Mouse (Mus musculus): ENCODE results near the gene Il4ra.

Gene Il4ra

DNA sequence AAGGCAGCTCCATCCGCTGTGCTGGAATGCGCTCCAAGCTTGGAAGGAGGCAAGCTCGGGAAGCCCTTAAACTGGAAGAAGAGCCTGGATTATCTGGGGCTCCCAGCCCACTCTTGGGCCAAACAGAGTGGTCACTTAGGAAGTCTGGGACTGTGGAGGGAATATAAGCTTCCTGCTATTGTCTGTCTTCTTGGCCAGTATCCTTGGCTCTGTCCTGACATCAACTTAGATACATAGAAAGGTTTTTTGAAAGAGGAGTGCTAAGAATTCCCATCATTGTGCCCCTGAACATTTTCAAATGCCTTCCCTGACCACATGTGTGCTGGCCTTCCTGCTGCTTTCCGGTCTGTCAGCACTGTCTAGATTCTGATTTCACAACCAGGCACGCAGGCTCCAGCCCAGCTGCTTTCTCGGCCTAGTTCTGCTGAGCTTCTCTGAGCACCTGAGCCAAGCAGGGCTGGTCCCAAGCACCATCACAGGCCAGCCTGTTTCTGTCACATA is 989 bp upstream of the Il4ra start:
- no peak for DNase-seq

DNA sequence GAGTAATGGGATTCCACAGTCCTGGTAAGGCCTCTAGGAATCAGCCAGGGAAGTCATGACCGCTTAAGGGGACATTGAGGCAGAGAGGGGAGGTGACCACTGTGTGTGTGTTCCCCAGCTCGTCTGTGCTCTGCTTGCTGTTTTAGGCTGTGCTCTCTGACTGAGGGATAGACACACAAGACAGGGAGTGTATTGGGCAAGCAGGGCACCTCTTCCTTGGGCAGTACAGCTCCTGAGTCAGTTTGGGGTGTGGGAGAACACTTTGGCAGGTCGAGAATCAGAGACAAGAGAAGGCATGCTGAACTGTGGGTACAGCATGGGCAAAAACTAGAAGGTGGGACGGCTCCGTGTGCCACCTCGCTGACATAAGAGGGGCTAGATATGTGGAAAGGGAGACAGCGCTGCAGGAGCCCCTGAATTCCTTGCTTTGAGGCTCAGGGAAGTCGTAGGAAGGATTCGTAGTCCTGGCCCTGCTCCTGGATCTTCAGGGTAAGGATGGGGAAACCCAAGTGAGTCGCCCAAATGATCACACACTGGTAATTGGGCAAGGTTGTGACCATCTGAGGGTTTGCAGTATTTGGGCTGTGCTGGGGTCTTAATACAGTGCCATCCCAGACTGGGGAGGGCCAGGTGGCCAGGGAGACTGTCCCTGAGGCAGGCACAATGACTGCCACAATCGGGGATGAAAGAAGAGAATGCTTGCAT is 1.1 kb downstream of the Il4ra start:
- DNase-seq = no peak

DNA sequence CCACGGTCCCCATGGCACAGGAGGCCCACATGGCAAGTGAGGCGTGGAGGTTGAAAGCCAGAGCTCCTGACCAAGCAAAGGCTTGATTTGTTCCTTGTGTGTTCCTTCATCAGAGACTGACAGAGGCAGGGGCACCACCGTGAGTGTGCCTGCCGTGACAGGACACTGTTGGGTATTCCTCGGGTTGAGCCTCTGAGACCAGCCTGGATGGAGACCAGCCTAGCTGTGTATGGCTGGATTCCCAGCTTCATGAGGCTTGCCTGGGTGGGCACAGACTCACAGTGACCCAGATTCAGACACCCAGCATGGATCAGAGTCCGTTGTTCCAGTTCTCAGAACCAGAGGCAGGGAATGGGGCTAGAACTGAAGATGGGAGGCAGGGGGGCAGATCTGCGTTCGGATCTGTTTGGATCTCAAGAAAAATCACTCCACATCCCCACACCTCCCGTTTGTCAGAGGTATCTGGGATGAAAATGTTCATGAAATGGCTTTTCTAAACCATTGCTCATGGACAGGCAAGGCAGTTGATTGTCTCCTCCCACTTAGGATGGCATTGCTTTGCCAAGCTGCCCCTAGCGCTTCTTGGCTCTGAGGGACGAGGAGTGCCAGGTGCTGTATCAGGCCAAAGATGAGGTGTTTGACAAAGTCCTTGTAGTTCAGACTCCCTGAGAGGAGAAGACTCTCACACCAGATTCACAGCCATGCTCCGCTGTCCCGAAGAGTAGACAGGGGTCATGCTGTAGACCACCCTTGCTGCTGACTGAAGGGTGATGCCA is 1.9 kb downstream of the Il4ra start:
- no peak for DNase-seq

DNA sequence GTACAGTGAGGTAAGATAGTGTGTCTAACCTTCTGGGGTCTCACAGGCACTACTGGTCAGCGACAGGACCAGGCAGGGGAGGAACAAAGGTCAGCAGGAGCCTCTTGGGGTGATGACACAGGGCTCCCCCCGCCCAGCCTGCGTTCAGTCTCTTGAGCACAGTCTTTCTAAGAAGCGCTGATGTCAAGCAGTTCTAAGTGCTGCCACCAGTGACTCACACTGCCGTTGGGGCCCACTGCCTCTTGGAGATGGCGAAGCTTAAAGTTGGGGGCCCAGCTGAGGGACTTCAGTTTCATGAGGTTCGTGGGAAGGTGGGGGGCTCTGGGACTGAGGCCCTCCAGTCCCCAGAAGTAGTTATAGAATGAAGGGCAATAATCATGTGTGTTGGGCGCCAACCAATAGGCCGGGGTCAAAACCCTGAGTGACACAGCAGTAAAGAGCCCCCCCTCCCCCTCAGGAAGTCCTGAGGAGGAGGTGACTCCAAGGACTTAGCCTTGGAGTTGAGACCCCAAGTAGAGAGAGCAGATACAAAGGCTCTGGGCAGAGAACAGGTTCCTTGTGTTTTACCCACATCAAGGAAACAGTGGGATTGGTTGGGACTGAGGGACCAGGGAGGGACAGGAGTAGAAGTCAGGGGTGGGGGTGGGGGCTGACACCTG is 2.7 kb downstream of the Il4ra start:
- DNase-seq = no peak

DNA sequence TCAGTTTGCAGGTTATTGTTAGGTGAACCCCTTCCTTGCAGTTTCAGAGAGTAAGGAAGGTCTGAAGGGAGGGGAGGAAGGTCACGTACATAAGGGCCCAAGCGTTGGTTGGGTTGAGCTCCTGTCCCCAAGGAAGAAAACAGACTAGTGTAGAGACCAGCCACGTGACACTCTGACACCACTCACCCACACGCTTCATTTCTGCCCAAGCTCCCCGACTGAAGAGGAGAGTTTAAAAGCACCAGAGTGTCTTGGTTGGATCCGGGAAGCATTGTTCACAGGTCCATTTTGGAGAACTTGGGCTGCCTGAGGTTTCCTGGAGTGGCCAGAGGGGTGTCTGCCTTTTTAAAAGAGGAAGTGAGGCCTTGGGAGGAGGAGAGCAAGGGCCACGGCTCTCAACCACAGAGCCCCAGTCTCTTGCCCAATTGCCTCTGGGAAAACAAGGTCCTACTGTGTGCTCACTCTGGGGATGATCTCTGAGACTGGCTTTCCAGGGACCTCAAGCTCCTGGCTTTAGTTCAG is 3.5 kb downstream of the Il4ra start:
- DNase-seq = no peak

DNA sequence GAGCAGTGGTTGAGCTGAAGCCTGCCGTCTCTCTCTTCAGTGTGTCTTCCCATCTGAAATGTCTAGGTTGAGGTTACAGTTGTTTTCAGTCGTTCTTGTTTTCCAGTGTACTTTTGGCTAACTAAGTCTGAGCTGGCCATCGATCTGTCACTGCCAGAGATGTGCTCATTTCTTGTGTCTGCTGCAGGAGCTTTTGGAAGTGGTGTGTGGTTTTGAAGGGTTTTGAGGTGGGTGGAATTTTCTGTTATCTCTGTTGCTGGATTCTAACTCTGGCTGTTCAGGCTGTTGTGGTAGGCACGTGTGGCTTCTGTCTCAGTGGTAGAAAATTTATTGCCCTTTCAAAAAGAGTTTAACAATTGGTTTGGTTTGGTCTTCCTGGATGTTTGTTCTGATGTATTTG is 4.2 kb downstream of the Il4ra start:
- DNase-seq = no peak

DNA sequence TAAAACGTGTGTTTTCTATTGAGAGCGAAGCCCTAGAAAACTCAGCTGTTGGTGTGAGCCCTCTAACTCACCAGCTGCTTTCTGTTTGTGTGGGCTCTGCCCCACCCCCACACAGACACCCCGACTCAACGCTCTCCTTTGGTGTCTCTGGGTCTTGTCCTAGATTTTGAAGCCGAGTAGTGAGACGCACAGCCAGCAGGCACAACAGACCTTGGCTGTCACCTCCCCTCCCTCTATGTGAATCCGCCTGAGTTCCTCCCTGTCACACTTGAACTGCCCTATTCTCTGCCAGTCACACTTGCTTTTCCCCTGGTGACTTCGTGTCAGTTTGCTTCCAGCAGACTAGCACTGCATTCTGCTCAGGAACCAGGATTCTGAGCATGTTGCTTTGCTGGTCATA is 4.9 kb downstream of the Il4ra start:
- DNase-seq = no peak

DNA sequence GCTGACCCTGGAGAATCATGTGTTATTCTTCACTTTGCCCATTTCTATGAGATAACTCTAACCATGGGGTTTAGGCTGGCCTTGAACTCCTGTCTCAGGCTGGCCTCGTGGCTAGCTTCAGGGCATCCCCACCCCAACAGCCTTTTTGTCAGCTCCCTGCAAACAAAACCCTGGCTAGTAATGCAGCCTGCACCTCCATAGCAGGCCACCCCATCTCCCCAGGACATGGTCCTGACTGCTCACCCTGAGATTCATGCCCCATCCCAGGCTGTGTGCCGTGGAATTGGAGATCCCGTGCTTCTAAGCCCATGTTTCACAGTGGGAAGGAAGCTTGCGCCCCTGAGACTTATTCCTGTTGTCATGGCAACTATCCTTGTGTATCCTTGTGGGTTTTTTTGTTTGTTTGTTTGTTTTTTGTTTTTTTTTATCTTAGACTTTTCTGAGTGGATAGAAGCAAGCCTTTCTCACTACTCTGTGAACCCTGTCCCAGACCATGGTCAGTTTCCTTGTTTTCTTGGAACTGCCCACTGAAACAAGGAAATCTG is 6.6 kb downstream of the Il4ra start:
- DNase-seq = no peak

DNA sequence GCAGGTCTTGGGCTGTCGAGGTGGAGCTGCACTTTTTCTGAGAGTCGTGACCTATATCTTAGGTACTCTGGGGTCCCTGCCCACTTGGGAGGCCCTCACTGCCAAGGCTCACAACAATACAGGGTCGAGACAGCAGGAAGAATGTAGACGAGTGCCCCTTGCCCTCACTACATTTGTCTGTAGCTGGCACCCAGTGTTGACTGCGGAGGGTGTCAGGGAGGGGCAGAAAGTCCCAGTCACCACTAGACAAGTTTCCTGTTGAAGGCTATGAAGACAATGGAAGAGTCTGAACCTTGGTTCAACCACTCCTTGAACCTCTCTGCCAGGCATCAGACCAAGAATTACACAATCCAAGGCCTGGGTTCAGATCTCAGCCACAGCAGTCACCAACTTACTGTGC is 7.1 kb downstream of the Il4ra start:
- DNase-seq = no peak

DNA sequence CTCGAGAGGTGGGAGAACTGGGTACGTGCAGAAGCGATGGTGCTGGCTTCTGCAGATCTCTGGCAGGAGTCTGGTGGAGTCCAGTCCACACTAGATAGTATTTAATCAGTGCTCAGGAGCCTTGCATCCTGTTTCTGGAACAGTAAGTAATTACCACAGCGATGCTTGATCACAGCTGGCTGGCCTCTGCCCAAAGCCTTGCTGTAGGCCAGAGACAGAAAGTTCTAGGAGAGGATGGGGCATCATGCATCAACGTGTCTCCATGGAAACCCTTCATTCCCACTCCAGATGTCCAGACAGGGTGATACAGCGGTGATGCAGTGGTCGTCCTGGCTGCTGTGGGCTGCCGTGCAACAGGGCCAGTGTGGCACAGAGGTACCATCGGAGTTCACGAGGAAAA is 7.6 kb downstream of the Il4ra start:
- no peak for DNase-seq

DNA sequence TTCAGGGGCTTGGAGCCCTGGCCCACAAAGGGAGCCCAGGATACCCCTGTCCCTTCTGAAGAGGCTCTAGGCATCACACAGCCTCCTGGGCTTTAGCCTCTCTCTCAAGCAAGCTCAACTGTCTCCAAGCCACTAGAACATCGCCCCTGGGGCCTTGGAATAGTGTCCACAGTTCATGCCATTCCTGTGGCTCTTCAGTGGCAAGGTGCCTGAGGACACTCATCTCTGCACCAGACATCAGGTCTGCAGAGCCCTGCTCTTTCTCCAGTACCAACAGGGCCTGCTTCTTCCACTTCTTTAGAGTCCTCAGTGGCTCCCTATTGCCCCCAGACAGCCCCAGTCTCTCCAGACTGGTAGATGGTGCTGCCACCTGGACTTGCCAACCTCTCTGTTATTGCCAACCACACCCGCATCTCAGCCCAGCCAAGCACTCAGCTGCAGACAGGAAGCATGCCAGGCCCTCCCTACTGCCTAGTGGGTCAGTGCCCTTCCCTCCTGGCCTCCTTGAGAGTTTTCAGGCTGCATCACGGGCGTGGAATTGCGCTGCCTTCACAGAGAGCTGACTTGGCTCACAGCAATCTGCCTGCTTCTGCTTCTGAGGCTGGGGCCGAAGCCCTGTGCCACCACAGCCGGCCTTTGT is 8.3 kb downstream of the Il4ra start:
- no peak for DNase-seq

DNA sequence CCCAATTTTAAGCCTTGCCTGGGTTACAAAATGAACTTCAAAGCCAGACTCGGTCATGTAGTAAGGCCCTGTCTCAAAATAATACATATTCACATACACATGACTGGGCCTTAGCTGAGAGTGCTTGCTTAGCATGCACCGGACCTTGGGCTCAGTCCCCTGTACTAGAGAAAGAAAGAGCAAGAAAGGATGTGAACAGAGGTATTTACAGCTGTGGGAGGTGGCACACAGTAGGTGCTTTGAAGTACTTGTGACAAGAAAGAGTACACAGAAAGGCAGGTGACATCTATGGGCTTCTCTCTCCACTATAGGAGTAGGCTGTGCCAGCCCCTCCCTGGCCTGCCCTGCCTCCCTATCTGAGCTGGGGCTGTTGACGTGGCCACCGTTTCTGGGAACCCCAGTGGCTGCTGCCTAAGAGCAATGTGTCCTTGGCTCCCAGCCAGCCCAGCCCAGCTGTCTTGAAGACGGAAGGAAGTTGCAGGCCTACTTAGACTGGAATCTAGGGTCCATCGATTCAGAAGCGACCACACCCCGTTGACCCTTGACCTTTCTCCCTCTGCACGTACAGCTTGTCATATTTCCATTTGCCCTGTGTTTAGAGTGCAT is 9.3 kb downstream of the Il4ra start:
- no peak for DNase-seq

DNA sequence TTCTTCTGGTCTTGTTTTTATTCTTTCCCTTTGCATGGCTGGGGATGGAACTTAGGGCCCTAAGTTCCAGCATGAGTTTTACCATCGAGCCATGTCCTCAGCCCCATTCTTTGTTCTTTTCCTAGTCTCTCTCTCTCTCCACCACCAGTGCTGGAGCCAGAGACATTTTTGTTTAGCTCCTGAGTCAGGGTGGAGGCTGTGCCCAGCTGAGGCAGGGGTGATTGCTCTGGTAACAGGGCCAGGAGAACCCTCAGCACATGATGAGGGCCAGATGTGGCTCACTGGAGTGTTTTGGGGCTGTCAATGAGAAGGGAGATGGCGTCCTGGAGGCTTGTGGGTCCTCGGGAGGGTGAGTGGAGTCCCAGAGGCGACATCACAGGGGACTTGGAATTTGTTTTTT is 10.5 kb downstream of the Il4ra start:
- no peak for DNase-seq

DNA sequence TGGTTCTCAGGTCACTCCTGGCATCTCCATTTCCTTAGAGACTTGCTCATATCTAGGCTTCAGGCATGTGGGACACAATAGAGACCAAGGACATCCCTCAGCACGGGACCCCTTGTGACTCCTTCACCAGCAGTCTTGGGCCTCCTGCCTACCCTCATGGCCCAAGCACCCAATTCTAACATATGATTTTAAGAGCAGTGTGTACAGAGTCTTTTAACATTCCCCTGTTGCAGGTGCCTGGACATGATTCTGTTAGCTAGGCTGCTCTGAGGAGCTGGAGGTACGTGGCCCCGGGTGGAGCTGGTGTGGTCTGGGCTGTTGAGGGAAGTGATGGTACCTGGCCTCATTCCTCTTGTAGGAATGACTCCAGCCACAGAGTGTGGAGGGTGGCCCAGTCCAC is 11.2 kb downstream of the Il4ra start:
- no peak for DNase-seq

DNA sequence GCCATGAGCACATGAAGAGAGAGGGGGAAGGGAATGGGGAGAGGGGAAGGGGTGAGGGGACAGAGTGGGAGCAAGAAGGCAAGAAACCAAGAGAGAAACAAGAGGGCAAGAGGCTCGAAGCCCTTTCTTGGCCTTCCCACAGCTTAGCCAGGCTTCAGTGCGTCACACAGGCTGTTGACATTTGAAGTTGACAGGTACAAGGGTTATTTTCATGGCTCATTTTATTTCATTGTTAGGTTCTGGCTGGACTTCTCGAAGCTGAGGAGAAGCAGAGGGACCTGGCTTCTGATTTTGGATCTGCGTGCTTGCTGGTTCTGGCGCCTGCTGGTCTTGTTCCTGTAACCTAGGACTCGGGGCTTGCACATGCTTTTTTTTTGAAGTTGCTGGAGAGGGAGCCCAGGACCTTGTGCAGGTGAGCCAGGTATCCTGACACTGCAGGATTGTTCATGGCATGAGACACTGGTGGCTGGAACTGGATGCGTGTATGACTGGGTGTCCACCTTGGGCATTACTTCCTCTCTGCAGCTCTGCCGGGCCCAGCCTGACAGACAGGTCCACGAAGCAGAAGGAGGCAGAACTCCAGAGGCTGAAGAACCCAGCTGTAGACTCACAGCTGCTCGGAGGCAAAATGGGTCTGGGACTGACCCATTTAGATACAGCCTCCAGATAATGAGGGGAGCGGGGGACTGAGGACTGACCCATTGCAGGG is 12.6 kb downstream of the Il4ra start:
- DNase-seq = no peak

DNA sequence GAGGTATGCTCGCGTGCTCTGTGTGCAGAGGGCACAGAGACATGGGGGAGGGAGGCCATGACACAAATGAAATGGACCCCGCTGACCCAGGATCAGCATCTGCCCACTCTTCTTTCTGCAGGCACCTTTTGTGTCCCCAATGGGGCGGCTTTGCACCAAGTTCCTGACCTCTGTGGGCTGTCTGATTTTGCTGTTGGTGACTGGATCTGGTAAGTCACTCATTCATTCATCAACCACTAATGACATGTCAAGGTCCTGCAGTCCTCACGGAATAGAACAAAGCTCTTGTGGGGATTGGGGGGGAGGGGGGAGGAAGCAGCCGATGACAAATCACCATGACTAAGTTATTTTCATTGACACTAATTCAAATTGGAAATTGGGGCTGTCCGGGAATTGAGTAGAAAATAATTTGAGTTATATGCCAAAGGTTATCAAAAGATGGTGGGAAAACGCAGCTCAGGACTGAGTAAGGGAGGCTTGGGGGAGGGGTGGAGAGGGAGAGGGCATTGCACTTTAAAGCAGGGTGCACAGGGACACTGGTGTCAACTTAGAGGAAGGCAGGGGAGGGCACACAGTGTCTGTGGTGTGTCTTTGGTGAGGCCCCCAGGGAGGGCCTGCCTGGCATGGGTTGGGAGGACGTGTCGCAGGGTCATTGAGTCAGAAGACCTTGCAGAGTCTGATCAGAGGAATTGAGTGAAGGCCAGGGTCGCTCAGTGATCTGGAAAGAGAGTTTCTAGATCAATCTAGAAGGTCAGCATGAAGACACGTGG is 13.8 kb downstream of the Il4ra start:
- peak; percentile 29 for DNase-seq

DNA sequence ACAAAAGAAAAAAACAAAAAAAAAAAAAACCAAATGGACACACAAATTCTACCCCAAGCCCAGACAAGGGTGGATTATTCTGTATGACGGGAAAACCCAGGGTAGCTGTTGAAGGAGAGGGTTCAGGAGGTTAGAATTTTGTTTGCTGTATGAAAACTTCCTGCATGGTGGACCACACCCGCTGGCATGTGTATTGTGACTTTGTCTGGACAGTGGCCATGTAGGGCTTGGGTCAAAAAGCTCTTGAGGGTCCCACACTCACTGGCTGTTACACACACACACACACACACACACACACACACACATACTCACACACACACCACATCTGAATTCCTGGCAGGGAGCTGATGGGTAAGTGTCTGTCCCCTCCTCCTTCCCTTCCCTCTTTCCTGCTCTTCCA is 14.5 kb downstream of the Il4ra start:
- no peak for DNase-seq

DNA sequence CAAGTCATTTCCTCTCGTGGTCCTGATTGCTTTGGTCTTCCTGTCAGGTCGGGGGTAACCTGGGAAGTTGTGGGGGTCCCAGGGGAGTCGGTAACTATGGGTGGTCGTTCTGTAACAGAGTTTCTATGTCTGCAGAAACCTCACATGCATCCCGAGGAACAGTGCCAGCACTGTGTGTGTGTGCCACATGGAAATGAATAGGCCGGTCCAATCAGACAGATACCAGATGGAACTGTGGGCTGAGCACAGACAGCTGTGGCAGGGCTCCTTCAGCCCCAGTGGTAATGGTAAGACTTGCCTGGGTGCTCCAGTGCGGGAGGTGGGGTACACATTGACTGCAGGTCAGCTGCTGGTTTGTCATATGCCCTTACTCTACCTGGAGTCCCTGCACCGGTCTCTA is 17.0 kb downstream of the Il4ra start:
- no peak for DNase-seq

DNA sequence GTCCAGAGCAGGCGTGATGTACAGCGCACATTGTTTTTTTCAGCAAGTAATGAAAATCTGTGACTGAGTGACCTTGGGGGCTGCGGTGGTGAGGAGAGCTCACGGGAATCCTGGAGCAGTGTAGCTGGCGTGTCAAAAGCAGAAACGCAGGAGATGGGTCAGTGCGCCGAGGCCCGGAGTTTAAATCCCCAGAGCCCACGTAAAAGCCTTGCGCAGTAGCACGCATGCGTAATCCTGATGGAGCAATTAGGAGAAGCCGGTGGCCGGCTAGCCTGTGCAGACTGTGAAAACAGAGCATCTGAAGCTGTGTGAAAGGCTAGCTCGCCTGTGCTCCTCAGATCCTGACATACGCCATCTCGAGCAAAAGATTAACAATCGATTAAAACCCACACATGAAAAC is 20.0 kb downstream of the Il4ra start:
- no peak for DNase-seq

DNA sequence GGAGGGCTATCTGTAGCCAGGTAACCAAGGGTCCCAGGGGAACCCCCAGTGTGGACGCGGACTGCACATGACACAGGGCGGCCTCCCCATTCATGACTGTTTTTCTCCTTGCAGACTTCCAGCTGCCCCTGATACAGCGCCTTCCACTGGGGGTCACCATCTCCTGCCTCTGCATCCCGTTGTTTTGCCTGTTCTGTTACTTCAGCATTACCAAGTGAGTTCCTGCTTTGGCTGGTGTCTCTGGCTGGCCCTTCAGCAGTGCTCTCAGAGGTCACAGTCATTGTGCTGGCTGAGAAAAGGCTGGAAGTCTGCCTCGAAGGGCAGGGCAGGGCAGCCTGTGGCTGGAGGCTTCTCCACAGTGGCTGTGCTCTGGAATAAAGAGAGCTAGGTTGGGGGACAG is 20.8 kb downstream of the Il4ra start:
- DNase-seq = no peak

DNA sequence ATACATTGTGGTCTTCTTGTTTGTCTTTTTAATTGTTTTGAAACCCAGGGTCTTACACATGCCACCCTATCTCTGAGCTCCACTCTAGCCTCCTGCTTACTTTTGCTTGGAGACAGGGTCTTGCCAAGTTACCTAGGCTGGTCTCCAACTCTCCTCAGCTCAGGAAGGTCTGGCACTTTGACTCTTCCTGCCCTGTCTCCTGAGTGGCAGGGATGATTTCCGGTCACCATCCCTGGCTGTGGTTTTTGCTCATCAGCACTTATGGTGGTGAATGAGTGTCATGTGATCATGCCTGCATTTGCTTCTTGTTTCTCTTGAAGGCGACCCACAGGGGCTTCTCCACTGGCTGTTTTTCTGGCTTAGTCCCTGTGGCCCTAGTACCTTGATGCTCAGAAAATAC is 21.9 kb downstream of the Il4ra start:
- no peak for DNase-seq

Measured in embryo, embryonic 11 days (tissue).